Comparison of ENCODE assay signal across 8 mouse cellular contexts in the genomic region with DNA sequence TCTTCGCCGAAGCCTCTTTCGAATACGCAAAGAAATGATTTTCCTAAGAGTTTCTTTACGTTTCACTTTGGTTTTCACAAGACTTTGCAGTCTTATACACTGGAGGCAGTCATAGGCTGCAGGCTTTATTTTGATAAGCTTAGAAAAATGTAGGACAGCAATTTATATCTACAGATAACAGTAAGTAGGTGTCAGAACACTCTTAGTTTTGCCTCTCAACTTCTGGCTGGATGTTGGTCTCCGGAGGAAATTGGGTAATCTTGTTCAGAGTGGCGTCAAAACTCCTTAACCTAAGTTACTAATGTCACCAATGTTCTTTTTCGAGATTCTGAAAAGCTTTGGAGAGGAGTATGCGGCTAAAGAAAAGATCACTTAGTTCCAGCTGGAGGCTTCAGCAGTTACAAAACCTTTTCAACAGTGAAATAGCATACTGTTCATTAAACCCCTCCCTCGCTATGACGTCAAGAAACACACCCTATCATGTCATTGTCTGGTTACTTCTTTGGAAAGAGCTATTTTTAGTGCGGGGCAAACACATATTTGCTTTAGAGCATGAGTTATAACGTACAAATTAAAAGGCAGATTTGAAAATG. TPM values are rescaled to one million over a fixed set of nuclear protein-coding genes. Genes with fewer than 3 reads are reported as not detected.
DNase-seq lines count a peak whose midpoint lies in the region; ATAC-seq and TF ChIP-seq lines count a peak whose summit lies in the region.

No protein-coding gene starts in this region.

- no peak for DNase-seq in left cerebral cortex, adult 2 months (ENCODE audit: extremely low spot score in 1 of 2, low spot score in 2 of 2)
- DNase-seq in left cerebral cortex, postnatal 4 days = no peak
- no peak for DNase-seq in midbrain, embryonic 10.5 days (ENCODE audit: low spot score)
- DNase-seq in ovary, postnatal 10 days (ENCODE audit: low spot score) = no peak
- no peak for DNase-seq in gastrocnemius, postnatal 25 days
- no peak for DNase-seq in urinary bladder, postnatal 4 days (ENCODE audit: low spot score in 2 of 2)

- peak overlapping the region; percentile 92 for H3K27ac ChIP-seq in left cerebral cortex, adult 2 months
- H3K27ac ChIP-seq in embryonic facial prominence, embryonic 15.5 days (replicated peaks) = peak overlapping the region; percentile 63; the same call in 1 of the 2 replicates
- peak overlapping the region; percentile 80; the same call in 1 of the 2 replicates for H3K27ac ChIP-seq in hindbrain, embryonic 16.5 days (ENCODE audit: low read depth, low read length)
- H3K27ac ChIP-seq in midbrain, embryonic 10.5 days (replicated peaks) = peak overlapping the region; percentile 92

- H3K36me3 ChIP-seq in embryonic facial prominence, embryonic 15.5 days = no peaks in the 10 kb centered on the region
- H3K36me3 ChIP-seq in hindbrain, embryonic 16.5 days (ENCODE audit: control insufficient read depth, insufficient read depth, low read length) = no peaks in the 10 kb centered on the region
- H3K36me3 ChIP-seq in midbrain, embryonic 10.5 days = peaks cover 10% of the 10 kb centered on the region

- peaks cover 19% of the 10 kb centered on the region for H3K4me1 ChIP-seq in embryonic facial prominence, embryonic 15.5 days
- peaks cover 11% of the 10 kb centered on the region for H3K4me1 ChIP-seq in hindbrain, embryonic 16.5 days (ENCODE audit: control insufficient read depth, insufficient read depth, low read depth, low read length)
- peaks cover 40% of the 10 kb centered on the region for H3K4me1 ChIP-seq in midbrain, embryonic 10.5 days

- WGBS in embryonic facial prominence, embryonic 15.5 days = 44% methylated on average over 13 of the region's 13 CpGs
- 45% methylated on average over 13 of the region's 13 CpGs for WGBS in hindbrain, embryonic 16.5 days
- 53% methylated on average over 13 of the region's 13 CpGs for WGBS in midbrain, embryonic 10.5 days

- peak overlapping the region; percentile 59 for H3K4me2 ChIP-seq in embryonic facial prominence, embryonic 15.5 days (replicated peaks)
- H3K4me2 ChIP-seq in hindbrain, embryonic 16.5 days (ENCODE audit: low read length) = peak overlapping the region; percentile 56

- peak overlapping the region; percentile 84 for H3K4me3 ChIP-seq in left cerebral cortex, adult 2 months
- peak overlapping the region; percentile 66 for H3K4me3 ChIP-seq in embryonic facial prominence, embryonic 15.5 days (replicated peaks)
- H3K4me3 ChIP-seq in hindbrain, embryonic 16.5 days (ENCODE audit: low read length) = peak overlapping the region; percentile 51
- H3K4me3 ChIP-seq in midbrain, embryonic 10.5 days = peak overlapping the region; percentile 79

- intact Hi-C loops in left cerebral cortex, adult 2 months (cut with DNase I) = loop anchor here (2.0 kb wide), 3 partner anchors 22 to 314 kb away; a partner anchor contains a TSS
- intact Hi-C loops in left cerebral cortex, postnatal 4 days (cut with DNase I) = no loop called here

- no peak for TF ChIP-seq CTCF in left cerebral cortex, adult 2 months (IDR thresholded peaks at IDR 0.05)

- H3K9me3 ChIP-seq in embryonic facial prominence, embryonic 15.5 days (replicated peaks) = no peaks in the 10 kb centered on the region
- H3K9me3 ChIP-seq in hindbrain, embryonic 16.5 days (ENCODE audit: control insufficient read depth, low read length) = no peaks in the 10 kb centered on the region
- no peaks in the 10 kb centered on the region for H3K9me3 ChIP-seq in midbrain, embryonic 10.5 days (replicated peaks)

- no peaks in the 10 kb centered on the region for H3K27me3 ChIP-seq in embryonic facial prominence, embryonic 15.5 days
- no peaks in the 10 kb centered on the region for H3K27me3 ChIP-seq in hindbrain, embryonic 16.5 days (replicated peaks; ENCODE audit: control insufficient read depth, insufficient read depth, low read length)
- no peaks in the 10 kb centered on the region for H3K27me3 ChIP-seq in midbrain, embryonic 10.5 days (ENCODE audit: low read depth, poor library complexity, severe bottlenecking)

- ATAC-seq in embryonic facial prominence, embryonic 15.5 days (ENCODE audit: insufficient number of reproducible peaks, low FRiP score, low TSS enrichment, low read depth) = no peak
- peak; percentile 61 for ATAC-seq in hindbrain, embryonic 16.5 days

- H3K9ac ChIP-seq in embryonic facial prominence, embryonic 15.5 days = no peak overlapping the region
- H3K9ac ChIP-seq in hindbrain, embryonic 16.5 days (ENCODE audit: low read depth, low read length) = no peak overlapping the region; the same call in 1 of the 2 replicates

RNA-seq across cellular contexts. Expression of a gene that starts 4.1 kb away (rescaled TPM):
- total RNA-seq in left cerebral cortex, adult 2 months (2021) = 10 to 100 TPM; 32.1 to 35.0 TPM
- 10 to 100 TPM; 43.7 to 53.4 TPM for total RNA-seq in left cerebral cortex, postnatal 4 days (2021)
- 51.3 and 59.1 TPM in 2 replicates for polyA plus RNA-seq in embryonic facial prominence, embryonic 15.5 days (2015; fragmentation: Nextera tagmentation; extraction: Ambion mirVana)
- 137 and 156 TPM in 2 replicates for polyA plus RNA-seq in hindbrain, embryonic 16.5 days (2015; fragmentation: Nextera tagmentation; extraction: Ambion mirVana)
- 79.0 and 79.2 TPM in 2 replicates for polyA plus RNA-seq in midbrain, embryonic 10.5 days (2016; fragmentation: Nextera tagmentation; extraction: Ambion mirVana)
- 1 to 10 TPM; 5.3 to 7.4 TPM for total RNA-seq in gastrocnemius, postnatal 25 days (2021)

RNA-seq across cellular contexts. Expression of a gene that starts 22.0 kb away (rescaled TPM):
- 10 to 100 TPM; 33.8 to 34.8 TPM for total RNA-seq in left cerebral cortex, adult 2 months (2021)
- 10 to 100 TPM; 17.1 to 17.5 TPM for total RNA-seq in left cerebral cortex, postnatal 4 days (2021)
- polyA plus RNA-seq in embryonic facial prominence, embryonic 15.5 days (2015; fragmentation: Nextera tagmentation; extraction: Ambion mirVana) = 38.3 and 40.4 TPM in 2 replicates
- 25.0 and 26.4 TPM in 2 replicates for polyA plus RNA-seq in hindbrain, embryonic 16.5 days (2015; fragmentation: Nextera tagmentation; extraction: Ambion mirVana)
- polyA plus RNA-seq in midbrain, embryonic 10.5 days (2016; fragmentation: Nextera tagmentation; extraction: Ambion mirVana) = 18.6 and 19.9 TPM in 2 replicates
- 100 to 1,000 TPM; 179 to 196 TPM for total RNA-seq in gastrocnemius, postnatal 25 days (2021)

RNA-seq across cellular contexts. Expression of a gene that starts 28.5 kb away (rescaled TPM):
- total RNA-seq in left cerebral cortex, adult 2 months (2021) = 10 to 100 TPM; 51.0 to 54.5 TPM
- total RNA-seq in left cerebral cortex, postnatal 4 days (2021) = 10 to 100 TPM; 53.3 to 60.2 TPM
- 47.7 and 51.3 TPM in 2 replicates for polyA plus RNA-seq in embryonic facial prominence, embryonic 15.5 days (2015; fragmentation: Nextera tagmentation; extraction: Ambion mirVana)
- polyA plus RNA-seq in hindbrain, embryonic 16.5 days (2015; fragmentation: Nextera tagmentation; extraction: Ambion mirVana) = 34.1 and 45.6 TPM in 2 replicates
- polyA plus RNA-seq in midbrain, embryonic 10.5 days (2016; fragmentation: Nextera tagmentation; extraction: Ambion mirVana) = 41.9 and 43.3 TPM in 2 replicates
- total RNA-seq in gastrocnemius, postnatal 25 days (2021) = 10 to 100 TPM in 1 of 2 experiments, 1 to 10 TPM in 1; 9.2 to 11.1 TPM

RNA-seq across cellular contexts. Expression of a gene that starts 40.2 kb away (rescaled TPM):
- 10 to 100 TPM; 12.9 to 16.4 TPM for total RNA-seq in left cerebral cortex, adult 2 months (2021)
- total RNA-seq in left cerebral cortex, postnatal 4 days (2021) = 10 to 100 TPM; 13.8 to 14.5 TPM
- polyA plus RNA-seq in embryonic facial prominence, embryonic 15.5 days (2015; fragmentation: Nextera tagmentation; extraction: Ambion mirVana) = 110 and 113 TPM in 2 replicates
- polyA plus RNA-seq in hindbrain, embryonic 16.5 days (2015; fragmentation: Nextera tagmentation; extraction: Ambion mirVana) = 16.9 and 23.8 TPM in 2 replicates
- polyA plus RNA-seq in midbrain, embryonic 10.5 days (2016; fragmentation: Nextera tagmentation; extraction: Ambion mirVana) = 51.8 TPM in 2 replicates
- 10 to 100 TPM; 21.1 to 23.8 TPM for total RNA-seq in gastrocnemius, postnatal 25 days (2021)

RNA-seq across cellular contexts. Expression of a gene that starts 40.3 kb away (rescaled TPM):
- 1 to 10 TPM; 1.8 to 2.3 TPM for total RNA-seq in left cerebral cortex, adult 2 months (2021)
- 10 to 100 TPM; 19.6 to 22.3 TPM for total RNA-seq in left cerebral cortex, postnatal 4 days (2021)
- 342 and 356 TPM in 2 replicates for polyA plus RNA-seq in embryonic facial prominence, embryonic 15.5 days (2015; fragmentation: Nextera tagmentation; extraction: Ambion mirVana)
- 87.9 and 91.5 TPM in 2 replicates for polyA plus RNA-seq in hindbrain, embryonic 16.5 days (2015; fragmentation: Nextera tagmentation; extraction: Ambion mirVana)
- 540 and 645 TPM in 2 replicates for polyA plus RNA-seq in midbrain, embryonic 10.5 days (2016; fragmentation: Nextera tagmentation; extraction: Ambion mirVana)
- total RNA-seq in gastrocnemius, postnatal 25 days (2021) = 1 to 10 TPM; 3.1 to 3.4 TPM

Comparison
In these comparisons a context has a peak if more than half of its experiments do, and no peak if none do; other contexts are left out.
1. RNA of a gene that starts 22.0 kb away (total RNA-seq): 179 to 196 TPM in gastrocnemius, postnatal 25 days; 33.8 to 34.8 TPM in left cerebral cortex, adult 2 months and 17.1 to 17.5 TPM in left cerebral cortex, postnatal 4 days; every median in the first group is over 4 times any median in the second.
2. RNA of a gene that starts 28.5 kb away (total RNA-seq): 53.3 to 60.2 TPM in left cerebral cortex, postnatal 4 days and 51.0 to 54.5 TPM in left cerebral cortex, adult 2 months; 9.2 to 11.1 TPM in gastrocnemius, postnatal 25 days; every median in the first group is over 4 times any median in the second.
3. Peak in every context shown above with its lines, with median percentiles within 50 percentile points of each other: H3K27ac ChIP-seq and H3K4me3 ChIP-seq.